Mouse (Mus musculus) gonadal fat pad, adult 2 months (tissue): ENCODE measurements around the gene Arhgap8. TPM values are rescaled to one million over a fixed set of nuclear protein-coding genes. Genes with fewer than 3 reads are reported as not detected.
"Not testable (repeated sequence)": the region's sequence is repeated elsewhere in the genome, so short reads cannot be mapped to it uniquely, and the experiment has no call there.

ENCODE experiments used
- DNase-seq: peaks from one replicate; pipeline ENCODE4 v3.0.0-alpha.2; 2012; ENCODE audit warnings: low read depth
- polyA plus RNA-seq: library from polyadenylated mRNA; depleted of rRNA; stranded (reverse); fragments of >200 nt; gene quantifications from 2 replicates; pipeline ENCODE4 v1.2.3, GENCODE M21; 2012

Gene Arhgap8
- polyA plus RNA-seq, 1 experiment: 26.7 TPM

DNA sequence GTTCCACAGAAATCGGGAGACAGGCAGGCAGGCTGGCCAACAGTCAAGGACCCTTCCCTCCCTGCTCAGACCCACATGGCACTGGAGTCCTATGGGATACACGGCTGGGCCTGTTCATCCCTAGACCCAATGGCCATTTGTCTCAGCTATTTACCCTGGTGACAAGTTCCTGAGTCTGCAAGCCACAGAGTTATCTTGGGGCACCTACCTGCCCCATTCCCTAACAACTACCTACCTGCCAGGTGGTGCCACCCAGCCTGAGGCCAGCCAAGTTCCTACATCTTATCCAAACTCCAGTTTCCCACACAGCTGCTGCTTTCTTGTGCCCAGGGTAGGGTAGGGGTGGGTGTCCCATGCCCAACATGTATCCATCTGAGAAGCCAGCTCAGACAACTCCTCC lies 21.7 kb upstream of the Arhgap8 start:
- DNase-seq: no peak

DNA sequence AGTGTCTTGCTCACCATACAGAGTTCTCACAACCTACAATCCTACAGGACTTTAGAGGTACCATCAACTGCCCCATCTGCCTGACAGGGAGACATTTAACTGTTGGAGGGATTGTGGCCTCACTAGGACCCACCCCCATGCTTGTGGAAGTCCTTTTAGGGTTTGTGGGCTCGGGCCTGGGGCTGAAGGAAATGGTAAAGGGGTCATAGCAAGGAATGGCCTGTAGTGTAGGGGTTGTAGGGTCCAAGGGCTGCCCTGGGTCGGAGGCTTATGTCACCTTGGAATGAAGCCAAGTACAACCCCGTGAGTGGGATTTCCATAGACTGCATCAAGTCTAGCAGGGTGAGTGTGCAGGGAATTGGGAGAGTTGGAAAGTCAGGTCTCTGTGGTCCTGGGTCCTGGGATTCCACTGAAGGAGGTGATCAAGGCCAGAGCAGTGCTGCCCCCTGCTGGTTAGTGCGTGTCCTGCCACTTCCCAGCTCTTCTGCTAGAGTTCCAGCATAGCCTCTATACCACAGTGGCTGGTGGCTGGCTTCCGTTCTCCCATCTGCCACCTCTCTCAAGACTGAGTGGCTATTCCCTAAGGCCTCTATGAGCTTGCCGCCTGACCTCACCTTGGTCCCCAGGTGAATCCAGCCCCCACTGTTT lies 19.6 kb upstream of the Arhgap8 start:
- DNase-seq: no peak

DNA sequence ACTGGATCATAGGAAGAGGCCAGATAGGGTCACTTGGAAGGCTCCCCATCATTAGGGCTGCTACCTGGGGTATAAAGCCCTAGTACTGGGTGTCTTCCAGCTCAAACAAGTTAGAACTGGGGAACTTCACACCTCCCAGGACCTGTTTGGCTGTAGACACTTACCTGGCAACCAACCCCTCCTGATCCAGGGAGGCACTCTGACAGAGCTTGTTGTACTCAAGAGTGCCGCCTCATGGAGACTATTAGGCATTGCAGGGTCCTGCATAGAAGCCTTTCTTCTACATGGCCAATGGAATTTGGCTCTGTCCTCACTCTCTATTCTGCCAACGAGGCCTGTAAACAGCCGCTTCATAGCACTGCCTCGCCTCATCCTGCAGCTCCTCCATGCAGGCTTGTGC lies 17.9 kb upstream of the Arhgap8 start:
- no peak for DNase-seq

DNA sequence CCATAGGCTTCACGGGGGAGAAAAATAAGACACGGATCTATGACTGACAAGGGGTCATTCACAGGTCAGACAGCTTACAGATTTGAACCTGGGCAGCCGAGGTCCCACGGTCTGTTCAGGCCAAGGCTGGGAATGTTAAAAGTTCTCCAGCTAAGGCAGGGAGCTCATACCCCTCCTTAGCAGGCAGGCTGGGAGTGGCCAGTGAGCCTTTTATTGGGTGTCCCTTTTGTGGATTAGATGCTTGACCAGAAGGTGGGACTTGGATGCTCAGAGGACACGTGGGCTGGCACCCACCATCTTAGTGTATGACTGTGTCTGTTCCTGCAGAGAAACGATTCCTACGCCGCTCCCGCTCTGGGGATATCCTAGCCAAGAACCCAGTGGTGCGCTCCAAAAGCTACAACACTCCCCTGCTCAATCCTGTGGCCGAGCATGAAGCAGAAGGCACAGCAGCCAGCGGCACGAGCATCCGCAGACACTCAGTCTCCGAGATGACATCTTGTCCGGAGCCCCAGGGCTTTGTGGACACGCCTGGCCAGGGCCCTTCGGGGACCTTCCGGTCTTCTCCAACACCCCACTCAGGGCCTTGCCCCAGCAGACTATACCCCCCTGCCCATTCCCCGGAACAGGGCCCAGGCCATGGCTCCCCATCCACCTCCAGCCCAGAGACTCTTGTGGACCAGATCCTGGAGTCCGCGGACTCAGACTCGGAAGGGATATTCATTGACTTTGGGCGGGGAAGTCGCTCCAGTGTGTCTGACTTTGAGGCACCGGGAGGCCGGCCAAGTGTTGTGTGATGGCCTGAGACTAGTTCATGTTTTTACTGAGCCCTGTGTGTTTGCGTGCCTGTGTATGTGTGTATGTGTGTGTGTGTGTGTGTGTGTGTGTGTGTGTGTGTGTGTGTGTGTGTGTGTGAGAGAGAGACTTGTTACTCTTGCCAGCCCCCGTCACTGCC lies 17.2 kb upstream of the Arhgap8 start:
- DNase-seq: no peak

DNA sequence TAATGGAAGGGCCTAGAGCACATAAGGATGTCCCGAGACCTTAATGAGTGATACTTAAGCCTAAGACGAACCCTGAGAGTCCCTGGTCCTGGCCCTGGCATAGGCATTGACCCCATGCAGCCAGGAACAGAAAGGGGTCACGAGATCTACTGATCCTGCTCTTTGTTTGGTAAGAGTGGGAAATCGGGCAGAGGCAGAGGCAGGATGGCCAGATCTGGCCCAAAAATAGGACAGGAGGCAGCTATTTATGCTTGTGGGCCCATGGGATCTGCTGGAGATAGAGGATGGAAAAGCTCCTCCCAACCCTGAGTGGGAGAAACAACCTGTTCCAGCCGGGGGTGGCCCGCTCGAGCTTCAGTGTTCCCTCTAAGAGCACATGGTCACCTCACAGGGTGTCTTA lies 15.9 kb upstream of the Arhgap8 start:
- DNase-seq: no peak

DNA sequence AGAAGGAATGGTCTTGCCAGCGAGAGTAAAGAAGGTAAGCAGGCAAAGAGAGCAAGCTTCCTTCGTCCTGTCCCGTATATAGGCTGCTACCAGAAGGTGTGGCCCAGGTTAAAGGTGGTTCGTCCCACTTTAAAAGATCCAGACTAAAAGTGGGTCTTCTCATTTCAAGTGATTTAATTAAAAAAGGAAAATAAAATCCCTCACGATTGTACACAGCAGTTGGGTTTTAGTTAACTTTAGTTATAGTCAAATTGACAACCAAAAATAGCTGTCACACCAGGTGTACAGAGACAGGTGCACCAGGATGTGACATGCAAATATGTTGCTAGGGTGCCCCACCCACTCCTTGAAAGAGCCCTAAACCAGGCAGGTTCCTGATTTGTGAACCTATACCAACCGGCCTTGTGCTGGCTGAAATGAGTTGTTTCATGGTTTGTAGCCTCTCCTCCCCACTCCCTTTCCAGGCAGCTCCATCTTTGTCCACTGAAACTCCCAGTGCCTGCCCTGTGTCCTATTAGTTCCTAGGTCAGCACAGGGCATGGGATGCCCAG lies 14.4 kb upstream of the Arhgap8 start:
- no peak for DNase-seq

DNA sequence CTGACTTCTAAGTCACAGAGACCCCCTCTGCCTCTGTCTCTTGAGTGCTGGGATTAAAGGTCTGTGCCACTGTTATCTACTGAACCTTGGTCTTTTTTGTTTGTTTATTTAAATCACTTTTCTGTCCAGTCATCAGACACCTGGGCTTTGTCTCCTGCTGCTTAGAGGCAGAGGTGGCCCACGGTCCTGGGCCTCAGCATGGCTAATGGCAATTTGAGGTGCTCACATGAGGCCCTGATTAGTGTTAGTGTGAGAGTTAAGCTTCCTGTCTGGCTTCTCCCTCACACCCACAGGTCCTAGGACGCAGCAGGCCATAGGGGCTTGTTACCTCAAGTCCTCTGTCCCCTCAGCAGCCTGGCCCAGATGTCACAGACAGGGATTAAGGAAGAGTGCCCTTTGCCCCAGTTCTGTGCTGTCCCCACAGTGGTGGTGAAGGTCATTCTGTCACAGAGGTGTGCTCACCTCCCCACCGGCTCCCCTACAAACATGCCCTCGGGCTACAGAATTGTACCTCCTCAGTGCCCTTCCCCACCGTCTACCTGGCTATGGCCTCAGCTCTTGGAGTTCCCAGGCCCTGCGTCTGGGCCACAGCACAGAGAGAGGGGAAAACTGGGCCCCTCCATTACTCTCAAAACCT lies 12.8 kb upstream of the Arhgap8 start:
- DNase-seq: no peak

DNA sequence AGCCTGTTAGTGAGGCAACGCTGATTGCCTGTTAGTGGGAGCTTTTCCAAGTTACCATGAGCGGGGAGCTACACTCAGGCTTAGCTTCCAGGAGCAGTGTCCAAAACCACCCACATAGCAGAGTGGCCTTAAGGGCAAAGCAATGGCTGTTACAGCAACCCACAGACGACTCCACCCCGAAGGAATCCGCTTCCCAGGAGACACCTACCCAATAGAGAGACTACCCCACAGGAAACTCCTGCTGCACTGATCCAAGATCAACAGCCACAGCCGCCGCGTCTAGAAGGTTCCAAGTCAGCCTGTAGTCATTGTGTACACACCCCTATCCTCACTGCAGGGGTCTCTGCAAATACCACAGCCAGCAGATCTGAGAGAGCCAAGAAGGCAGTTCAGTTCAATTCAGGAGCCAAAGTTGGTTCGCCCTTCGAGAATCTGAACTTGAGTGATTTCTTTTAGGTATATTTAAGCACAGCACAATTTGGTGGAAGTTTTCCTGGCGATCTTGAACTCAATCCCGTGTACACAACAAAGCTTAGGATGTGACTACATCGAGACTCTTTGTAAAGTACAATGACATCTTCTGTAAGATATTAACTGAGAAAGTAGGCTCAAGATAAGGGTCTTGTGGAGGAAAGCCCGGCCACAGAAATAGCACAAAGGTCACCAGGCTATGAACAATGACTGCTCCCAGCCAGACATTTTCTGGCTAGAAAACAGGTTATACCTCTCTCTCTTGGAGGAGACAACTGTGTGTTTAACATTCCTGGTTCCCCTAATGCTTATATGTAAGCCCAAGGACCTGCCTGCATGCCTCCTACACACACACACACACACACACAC lies 7.1 kb upstream of the Arhgap8 start:
- DNase-seq: peak; percentile 98

DNA sequence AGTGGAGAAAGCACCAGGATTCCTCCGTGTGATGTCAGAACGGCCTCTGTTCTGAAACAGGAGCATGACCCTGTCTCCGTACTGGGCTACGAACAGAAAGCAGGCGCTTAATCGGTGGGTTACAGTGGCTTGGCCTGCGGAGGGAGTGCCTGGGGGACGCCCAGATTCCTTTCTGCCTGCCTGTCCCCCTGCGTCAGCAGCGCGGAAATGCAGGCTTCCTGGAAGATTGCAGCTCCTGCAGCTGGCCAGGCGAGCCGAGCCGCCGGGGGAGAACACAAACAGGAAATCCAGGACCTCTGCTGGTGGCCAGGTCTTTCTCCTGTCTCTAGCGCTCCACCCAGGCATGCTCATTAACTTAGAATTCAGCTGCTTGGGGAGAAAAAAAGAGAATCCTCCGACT lies 5.1 kb upstream of the Arhgap8 start:
- no peak for DNase-seq

DNA sequence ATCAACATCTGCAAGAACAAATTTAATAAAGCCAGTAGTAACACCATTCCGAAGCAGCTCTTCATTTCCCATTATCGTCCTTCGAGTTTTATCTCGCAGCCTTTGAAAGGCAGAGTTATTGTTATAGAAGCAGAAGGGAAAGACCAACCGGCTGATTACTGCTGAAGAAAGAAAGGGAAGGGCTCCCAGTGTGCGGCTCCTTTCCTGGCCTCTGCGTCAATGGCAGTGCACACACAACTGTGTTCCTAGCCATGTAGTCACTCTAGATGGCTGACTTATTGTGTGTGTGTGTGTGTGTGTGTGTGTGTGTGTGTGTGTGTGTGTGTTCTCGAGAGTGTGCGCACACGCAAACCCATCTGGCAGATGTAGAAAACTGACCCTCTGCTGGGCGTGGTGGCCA lies 4.7 kb upstream of the Arhgap8 start:
- no peak for DNase-seq

DNA sequence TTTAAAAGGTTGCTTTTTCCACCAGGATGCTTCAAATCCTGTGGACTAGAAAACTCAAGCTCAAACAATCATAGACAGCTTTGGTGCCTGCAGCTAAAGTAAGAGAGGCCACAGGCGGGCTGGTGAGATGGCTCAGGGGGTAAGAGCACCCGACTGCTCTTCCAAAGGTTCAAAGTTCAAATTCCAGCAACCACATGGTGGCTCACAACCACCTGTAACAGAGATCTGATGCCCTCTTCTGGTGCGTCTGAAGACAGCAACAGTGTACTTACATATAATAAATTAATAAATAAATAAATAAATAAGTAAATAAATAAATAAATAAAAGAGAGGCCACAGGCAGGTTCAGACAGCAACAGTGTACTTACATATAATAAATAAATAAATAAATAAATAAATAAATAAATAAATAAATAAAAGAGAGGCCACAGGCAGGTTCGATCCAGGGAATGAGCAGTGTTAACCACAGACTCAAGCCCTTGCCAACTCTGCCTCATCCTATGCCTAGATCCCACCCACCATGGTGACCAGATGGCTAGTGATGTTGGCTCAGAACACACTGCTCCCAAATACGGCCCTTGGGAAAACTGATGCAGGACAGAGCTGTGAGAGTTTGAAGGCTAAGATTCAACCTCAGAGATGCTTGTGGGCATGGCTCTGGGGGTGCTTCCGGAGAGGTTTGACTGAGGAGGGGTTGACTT lies 2.1 kb upstream of the Arhgap8 start:
- DNase-seq: not testable (repeated sequence)

DNA sequence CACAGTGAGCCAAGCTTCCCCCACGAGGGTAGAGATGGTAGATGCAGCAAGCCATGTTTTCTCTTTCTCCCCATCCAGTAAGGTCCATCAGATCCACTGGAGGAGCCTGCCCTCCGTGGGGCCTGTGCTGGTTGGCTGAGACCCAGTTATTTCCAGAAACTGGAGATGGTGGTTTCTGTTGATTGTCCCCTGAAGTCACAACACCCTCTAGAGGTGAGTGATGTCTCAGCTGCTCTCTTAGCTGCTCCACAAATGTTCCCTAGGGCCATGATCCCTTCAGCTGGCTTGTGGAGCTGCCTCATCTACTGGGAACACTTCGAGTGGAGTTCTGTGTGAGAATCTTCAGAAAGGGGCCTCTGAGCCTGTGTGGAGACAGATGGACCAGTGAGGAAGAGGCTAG lies 1.1 kb upstream of the Arhgap8 start:
- no peak for DNase-seq

DNA sequence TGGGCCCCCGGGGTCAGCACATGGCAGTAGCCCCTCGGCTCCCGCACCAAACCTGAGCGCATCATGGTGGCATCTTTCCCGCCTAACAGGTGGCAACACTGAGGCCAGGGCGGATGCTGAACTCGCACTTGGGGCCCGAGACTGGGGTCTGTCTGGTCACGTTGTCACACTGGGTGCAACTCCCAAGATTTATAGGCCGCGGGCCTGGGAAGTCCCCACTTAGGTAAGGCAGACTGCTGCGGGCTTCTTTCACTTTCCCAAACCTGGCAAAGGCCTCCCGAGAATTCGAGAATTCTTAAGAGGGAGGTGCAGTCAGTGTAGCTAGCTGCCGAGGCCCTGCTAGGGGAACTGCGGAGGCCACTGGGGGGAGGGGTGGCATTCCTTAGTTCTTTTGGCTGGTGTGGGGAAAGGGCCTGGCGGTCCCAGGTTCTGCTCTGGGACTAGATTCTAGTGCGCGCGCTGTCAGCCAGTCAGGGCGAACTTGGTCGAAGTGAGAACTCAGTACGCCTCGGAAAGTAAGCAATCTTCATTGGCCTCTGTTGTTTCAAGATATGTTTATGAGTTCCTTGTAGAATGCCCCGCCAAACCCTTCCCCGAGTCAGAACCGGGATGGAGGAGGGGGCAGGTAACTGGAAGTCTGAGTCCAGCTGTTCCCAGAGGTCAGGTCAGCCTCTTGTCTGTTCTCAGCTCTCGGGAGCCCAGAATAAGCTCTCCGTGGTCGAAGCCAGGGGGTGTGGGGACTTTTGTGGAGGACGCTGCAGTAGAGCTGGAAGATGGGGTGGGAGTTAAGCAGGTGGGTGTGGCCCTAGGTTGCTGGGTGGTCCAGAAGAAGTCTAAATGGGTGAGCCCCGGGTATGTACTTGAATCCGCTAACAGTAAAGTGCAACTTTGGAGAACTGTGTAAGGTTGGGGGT lies 696 bp downstream of the Arhgap8 start:
- no peak for DNase-seq

DNA sequence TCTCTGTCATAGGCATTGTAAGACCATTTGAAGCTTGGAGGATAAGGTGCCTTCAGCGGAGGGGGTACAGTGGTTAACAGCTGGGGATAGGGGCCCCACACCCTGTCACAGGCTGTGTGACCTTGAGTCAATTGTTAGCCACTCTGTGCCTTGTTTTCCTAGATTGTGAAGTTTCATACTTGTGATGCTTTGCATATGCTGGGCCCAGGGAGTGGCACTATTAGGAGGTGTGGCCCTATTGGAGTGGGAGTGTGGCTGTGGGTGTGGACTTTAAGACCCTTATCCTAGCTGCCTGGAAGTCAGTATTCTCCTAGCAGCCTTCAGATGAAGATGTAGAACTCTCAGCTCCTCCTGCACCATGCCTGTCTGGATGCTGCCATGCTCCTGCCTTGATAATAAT lies 3.8 kb downstream of the Arhgap8 start:
- DNase-seq: not testable (repeated sequence)

DNA sequence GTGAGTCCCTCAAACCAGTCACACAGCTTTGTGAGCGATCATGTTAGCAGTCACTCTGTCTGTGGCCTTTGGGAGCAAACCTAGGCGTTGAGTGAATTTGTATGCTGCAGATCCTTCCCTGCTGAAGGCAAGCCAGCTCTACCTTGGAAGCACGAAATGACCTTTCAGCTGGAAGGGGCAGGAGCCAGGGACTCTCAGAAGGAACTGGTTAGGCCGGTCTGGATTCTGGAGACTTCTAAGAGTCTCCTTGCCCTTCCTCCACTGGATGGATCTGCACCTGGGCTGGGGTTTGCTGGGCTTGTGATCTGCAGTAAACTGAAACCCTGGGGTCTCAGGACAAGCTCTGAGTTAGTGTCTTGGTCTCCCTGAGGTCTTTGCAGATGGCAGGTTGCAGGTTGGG lies 4.3 kb downstream of the Arhgap8 start:
- DNase-seq: peak; percentile 66

DNA sequence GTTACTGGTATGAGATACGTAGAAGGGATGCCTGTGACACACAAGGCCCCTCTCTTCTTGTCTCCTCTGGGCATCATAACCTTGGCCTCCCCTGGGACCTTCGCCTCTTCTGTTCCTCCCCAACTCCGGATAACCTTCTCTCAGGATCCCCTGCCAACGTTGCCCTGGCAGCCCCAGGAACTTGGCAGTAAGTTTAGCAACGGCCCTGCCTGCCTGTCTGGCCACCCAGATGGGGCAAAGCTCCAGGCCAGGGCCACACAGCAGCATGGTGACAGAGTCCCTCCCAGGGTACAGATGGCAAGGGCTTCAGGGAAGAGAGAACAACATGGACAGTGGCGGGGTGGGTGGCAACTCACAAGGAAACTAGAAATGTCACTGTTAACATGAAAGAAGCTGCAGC lies 9.8 kb downstream of the Arhgap8 start:
- no peak for DNase-seq

DNA sequence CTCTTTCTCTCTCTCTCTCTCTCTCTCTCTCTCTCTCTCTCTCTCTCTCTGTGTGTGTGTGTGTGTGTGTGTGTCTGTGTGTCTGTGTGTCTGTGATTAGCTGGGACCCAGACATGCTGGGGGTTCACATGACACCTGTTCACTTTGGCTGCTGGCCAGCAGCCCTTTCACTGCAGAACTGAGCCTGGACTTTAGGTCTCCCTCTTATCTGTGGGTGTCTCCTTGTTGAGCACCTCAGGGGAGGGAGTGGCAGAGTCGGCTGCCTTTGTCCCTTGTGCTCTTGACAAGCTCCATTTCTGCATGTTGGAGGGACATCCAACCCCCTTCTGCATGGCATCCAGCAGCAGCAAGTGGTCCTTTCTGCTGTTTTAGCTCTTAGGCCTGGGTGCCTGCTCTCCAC lies 11.0 kb downstream of the Arhgap8 start:
- DNase-seq: no peak

DNA sequence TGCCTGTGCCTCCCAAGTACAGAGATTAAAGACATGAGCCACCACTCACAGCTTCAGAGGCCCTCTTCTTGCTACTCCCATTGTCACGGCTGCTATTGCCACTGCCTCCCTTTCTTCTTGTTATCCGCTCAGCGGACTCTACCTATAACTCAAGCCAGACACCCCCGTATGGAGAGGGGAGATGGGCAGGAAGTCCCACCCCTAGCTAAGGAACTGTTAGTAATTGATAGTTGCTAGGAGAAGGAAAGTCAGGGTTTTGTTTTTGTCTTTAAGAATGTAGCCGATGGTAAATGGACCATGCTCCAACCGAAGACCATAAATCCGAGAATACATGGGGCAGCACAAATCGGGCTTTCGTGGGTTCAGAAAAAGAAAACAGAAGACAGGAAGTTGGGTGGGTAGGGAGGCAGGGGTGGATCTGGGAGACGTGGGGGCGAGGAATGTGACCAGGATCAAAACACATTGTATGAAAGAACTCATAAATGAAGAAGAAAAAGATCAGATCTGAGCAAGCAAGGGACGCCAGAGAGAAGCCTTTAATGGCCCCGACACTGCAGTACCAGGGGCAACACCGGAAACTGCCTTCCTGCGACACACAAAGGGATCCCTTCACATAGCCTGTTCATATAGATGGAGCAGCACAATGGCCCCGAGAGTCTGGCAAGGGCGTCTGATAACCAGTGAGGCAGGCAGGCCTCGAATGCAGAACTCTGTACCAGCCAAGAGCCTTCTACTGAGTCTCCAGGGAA lies 12.0 kb downstream of the Arhgap8 start:
- no peak for DNase-seq

DNA sequence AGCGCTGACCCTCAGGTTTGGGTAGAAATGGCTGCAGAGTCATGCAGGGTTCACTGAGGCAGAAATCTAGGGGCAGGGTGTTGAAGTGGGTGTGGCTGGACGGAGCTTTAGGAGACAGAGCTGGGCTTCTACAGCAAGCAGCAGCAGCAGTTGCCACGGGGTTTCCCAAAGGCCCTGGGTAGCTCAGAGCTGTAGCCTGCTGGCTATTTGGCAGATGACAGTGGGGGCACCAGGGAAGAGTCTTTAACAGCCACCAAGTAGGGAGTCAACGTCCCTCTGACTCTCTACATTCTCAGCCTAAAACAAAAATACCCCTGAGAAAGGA lies 12.5 kb downstream of the Arhgap8 start:
- no peak for DNase-seq
